In the genomic region with DNA sequence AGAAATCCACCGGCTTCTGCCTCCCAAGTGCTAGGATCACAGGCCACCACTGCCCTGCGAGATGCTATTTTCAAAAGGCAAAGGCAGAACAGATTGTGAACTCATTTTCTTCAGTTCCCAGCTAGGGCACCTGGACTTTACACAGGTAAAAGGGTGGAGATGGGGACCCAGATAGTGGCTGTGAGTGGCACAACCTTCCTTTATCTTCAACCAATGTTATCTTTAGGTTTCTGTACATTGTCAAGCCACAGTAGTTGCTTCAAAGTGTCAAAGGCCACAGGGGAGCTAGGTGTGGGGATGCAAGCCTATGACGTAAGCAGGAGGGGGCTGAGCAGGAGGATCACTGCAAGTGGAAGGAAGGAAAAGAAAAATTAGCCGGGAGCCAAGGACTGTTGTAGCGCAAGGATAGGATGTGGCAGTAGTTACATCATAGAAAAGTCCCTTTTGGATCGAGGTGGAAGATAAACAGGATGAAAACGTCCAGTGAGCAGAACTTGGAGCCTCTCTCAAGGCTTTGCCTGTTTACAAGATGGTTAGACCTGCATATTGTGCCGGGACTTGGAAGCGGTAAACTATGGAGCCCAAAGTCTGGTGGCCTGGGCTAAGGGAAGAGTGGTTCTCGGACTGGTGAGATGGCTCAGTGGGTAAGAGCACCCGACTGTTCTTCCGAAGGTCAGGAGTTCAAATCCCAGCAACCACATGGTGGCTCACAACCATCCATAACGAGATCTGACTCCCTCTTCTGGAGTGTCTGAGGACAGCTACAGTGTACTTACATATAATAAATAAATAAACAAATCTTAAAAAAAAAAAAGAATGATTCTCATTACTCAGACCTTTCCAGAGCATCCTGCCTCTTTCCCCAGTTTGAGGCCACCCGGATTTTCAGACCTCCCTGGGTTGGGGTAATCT, we compare ENCODE assay signal across 8 mouse cellular contexts. TPM values are rescaled to one million over a fixed set of nuclear protein-coding genes. Genes with fewer than 3 reads are reported as not detected.
DNase-seq lines count a peak whose midpoint lies in the region; ATAC-seq and TF ChIP-seq lines count a peak whose summit lies in the region.

No protein-coding gene starts in this region.

- intact Hi-C loops in left cerebral cortex, adult 2 months (cut with DNase I), result no loop called here

- 20% methylated on average over 13 of the region's 14 CpGs for WGBS in intestine, embryonic 14.5 days
- WGBS in neural tube, embryonic 13.5 days, result 29% methylated on average over 14 of the region's 14 CpGs

- peak overlapping the region; percentile 100 for H3K4me2 ChIP-seq in intestine, embryonic 14.5 days (ENCODE audit: low read length)
- H3K4me2 ChIP-seq in neural tube, embryonic 13.5 days, result peak overlapping the region; percentile 91

- no peaks in the 10 kb centered on the region for H3K27me3 ChIP-seq in intestine, embryonic 14.5 days (replicated peaks; ENCODE audit: control insufficient read depth, insufficient read depth, low read length)
- H3K27me3 ChIP-seq in neural tube, embryonic 13.5 days, result peaks cover 4% of the 10 kb centered on the region

- peak overlapping the region; percentile 95 for H3K27ac ChIP-seq in left cerebral cortex, adult 2 months
- peak overlapping the region; percentile 87 for H3K27ac ChIP-seq in intestine, embryonic 14.5 days (ENCODE audit: low read depth)
- H3K27ac ChIP-seq in neural tube, embryonic 13.5 days (replicated peaks), result peak overlapping the region; percentile 95

- DNase-seq in left cerebral cortex, adult 2 months (ENCODE audit: extremely low spot score in 1 of 2, low spot score in 2 of 2), result no peak
- no peak for DNase-seq in left cerebral cortex, adult 11 months (ENCODE audit: low spot score)
- peak; percentile 57 for DNase-seq in embryo, embryonic 10.5 days (ENCODE audit: low spot score)
- DNase-seq in intestine, embryonic 14.5 days (ENCODE audit: low spot score), result peak; percentile 69
- DNase-seq in natural killer cell, adult 2 months (ENCODE audit: low spot score in 2 of 2), result no peak
- no peak for DNase-seq in thymus, postnatal 36 days

- no peaks in the 10 kb centered on the region for H3K9me3 ChIP-seq in intestine, embryonic 14.5 days (ENCODE audit: control insufficient read depth, low read length)
- no peaks in the 10 kb centered on the region for H3K9me3 ChIP-seq in neural tube, embryonic 13.5 days

- peak; percentile 33 for ATAC-seq in intestine, embryonic 14.5 days (replicated peaks; ENCODE audit: low FRiP score, low TSS enrichment, low read depth)
- peak; percentile 27 for ATAC-seq in neural tube, embryonic 13.5 days (ENCODE audit: low read depth)
- ATAC-seq in megakaryocyte-erythroid progenitor cell, adult 5-6 weeks (replicated peaks; ENCODE audit: low FRiP score, low TSS enrichment, poor library complexity, severe bottlenecking), result no peak

- no peak; the same call in 1 of the 2 replicates for TF ChIP-seq CTCF in left cerebral cortex, adult 2 months (IDR thresholded peaks at IDR 0.05)

- H3K4me1 ChIP-seq in intestine, embryonic 14.5 days (replicated peaks; ENCODE audit: control insufficient read depth, insufficient read depth, low read length), result peaks cover 20% of the 10 kb centered on the region
- peaks cover 41% of the 10 kb centered on the region for H3K4me1 ChIP-seq in neural tube, embryonic 13.5 days (replicated peaks)

- H3K9ac ChIP-seq in intestine, embryonic 14.5 days (ENCODE audit: low read length), result peak overlapping the region; percentile 40
- H3K9ac ChIP-seq in neural tube, embryonic 13.5 days, result peak overlapping the region; percentile 54

- peaks cover 20% of the 10 kb centered on the region for H3K36me3 ChIP-seq in intestine, embryonic 14.5 days (ENCODE audit: control insufficient read depth, insufficient read depth, low read length)
- H3K36me3 ChIP-seq in neural tube, embryonic 13.5 days, result peaks cover 16% of the 10 kb centered on the region

- peak overlapping the region; percentile 96 for H3K4me3 ChIP-seq in left cerebral cortex, adult 2 months
- peak overlapping the region; percentile 94 for H3K4me3 ChIP-seq in intestine, embryonic 14.5 days (ENCODE audit: low read depth, low read length)
- peak overlapping the region; percentile 67 for H3K4me3 ChIP-seq in neural tube, embryonic 13.5 days

RNA-seq across cellular contexts. Expression of a gene that starts 2.2 kb away (rescaled TPM):
- 10 to 100 TPM; 90.8 to 91.2 TPM for total RNA-seq in left cerebral cortex, adult 2 months (2021)
- polyA plus RNA-seq in intestine, embryonic 14.5 days (2014; fragmentation: Nextera tagmentation; extraction: Ambion mirVana), result 110 and 115 TPM in 2 replicates
- 156 and 174 TPM in 2 replicates for polyA plus RNA-seq in neural tube, embryonic 13.5 days (2015; fragmentation: Nextera tagmentation; extraction: Ambion mirVana)
- total RNA-seq in megakaryocyte-erythroid progenitor cell, adult 5-6 weeks (2014; fragmentation: Nextera tagmentation), result 5.4 and 12.1 TPM in 2 replicates
- total RNA-seq in megakaryocyte-erythroid progenitor cell, adult 5-6 weeks (2017), result 2.1 and 6.2 TPM in 2 replicates

RNA-seq across cellular contexts. Expression of a gene that starts 2.3 kb away (rescaled TPM):
- total RNA-seq in left cerebral cortex, adult 2 months (2021), result 1 to 10 TPM; 2.5 to 3.1 TPM
- 24.3 and 25.9 TPM in 2 replicates for polyA plus RNA-seq in intestine, embryonic 14.5 days (2014; fragmentation: Nextera tagmentation; extraction: Ambion mirVana)
- polyA plus RNA-seq in neural tube, embryonic 13.5 days (2015; fragmentation: Nextera tagmentation; extraction: Ambion mirVana), result 6.4 and 7.4 TPM in 2 replicates
- not detected in 2 replicates for total RNA-seq in megakaryocyte-erythroid progenitor cell, adult 5-6 weeks (2014; fragmentation: Nextera tagmentation)
- not detected in 2 replicates for total RNA-seq in megakaryocyte-erythroid progenitor cell, adult 5-6 weeks (2017)

RNA-seq across cellular contexts. Expression of a gene that starts 21.4 kb away (rescaled TPM):
- total RNA-seq in left cerebral cortex, adult 2 months (2021), result 10 to 100 TPM; 88.7 to 90.6 TPM
- polyA plus RNA-seq in intestine, embryonic 14.5 days (2014; fragmentation: Nextera tagmentation; extraction: Ambion mirVana), result 16.9 and 18.8 TPM in 2 replicates
- 145 and 165 TPM in 2 replicates for polyA plus RNA-seq in neural tube, embryonic 13.5 days (2015; fragmentation: Nextera tagmentation; extraction: Ambion mirVana)
- total RNA-seq in megakaryocyte-erythroid progenitor cell, adult 5-6 weeks (2014; fragmentation: Nextera tagmentation), result not detected in 2 replicates
- total RNA-seq in megakaryocyte-erythroid progenitor cell, adult 5-6 weeks (2017), result not detected in 2 replicates

RNA-seq across cellular contexts. Expression of a gene that starts 28.7 kb away (rescaled TPM):
- total RNA-seq in left cerebral cortex, adult 2 months (2021), result 10 to 100 TPM; 38.9 to 43.2 TPM
- polyA plus RNA-seq in intestine, embryonic 14.5 days (2014; fragmentation: Nextera tagmentation; extraction: Ambion mirVana), result 124 and 129 TPM in 2 replicates
- polyA plus RNA-seq in neural tube, embryonic 13.5 days (2015; fragmentation: Nextera tagmentation; extraction: Ambion mirVana), result 112 and 114 TPM in 2 replicates
- 25.2 and 35.7 TPM in 2 replicates for total RNA-seq in megakaryocyte-erythroid progenitor cell, adult 5-6 weeks (2014; fragmentation: Nextera tagmentation)
- total RNA-seq in megakaryocyte-erythroid progenitor cell, adult 5-6 weeks (2017), result 13.6 and 22.1 TPM in 2 replicates

RNA-seq across cellular contexts. Expression of a gene that starts 32.5 kb away (rescaled TPM):
- total RNA-seq in left cerebral cortex, adult 2 months (2021), result 1 to 10 TPM; 1.6 to 2.0 TPM
- 21.0 and 21.8 TPM in 2 replicates for polyA plus RNA-seq in intestine, embryonic 14.5 days (2014; fragmentation: Nextera tagmentation; extraction: Ambion mirVana)
- 6.3 and 8.0 TPM in 2 replicates for polyA plus RNA-seq in neural tube, embryonic 13.5 days (2015; fragmentation: Nextera tagmentation; extraction: Ambion mirVana)
- 46.9 and 47.7 TPM in 2 replicates for total RNA-seq in megakaryocyte-erythroid progenitor cell, adult 5-6 weeks (2014; fragmentation: Nextera tagmentation)
- 34.5 and 37.5 TPM in 2 replicates for total RNA-seq in megakaryocyte-erythroid progenitor cell, adult 5-6 weeks (2017)

Comparison
In these comparisons a context has a peak if more than half of its experiments do, and no peak if none do; other contexts are left out.
1. DNase-seq: peak in embryo, embryonic 10.5 days (single experiment) and intestine, embryonic 14.5 days (single experiment); none in left cerebral cortex, adult 2 months (0 of 2), left cerebral cortex, adult 11 months (single experiment), natural killer cell, adult 2 months (0 of 2) and thymus, postnatal 36 days (0 of 2).
2. RNA of a gene that starts 2.2 kb away (total RNA-seq): 90.8 to 91.2 TPM in left cerebral cortex, adult 2 months; 2.1 to 12.1 TPM in megakaryocyte-erythroid progenitor cell, adult 5-6 weeks; every median in the first group is over 4 times any median in the second.
3. RNA of a gene that starts 21.4 kb away (total RNA-seq): 88.7 to 90.6 TPM in left cerebral cortex, adult 2 months; not detected in megakaryocyte-erythroid progenitor cell, adult 5-6 weeks; every median in the first group is over 10 times any median in the second.
4. Peak in every context shown above with its lines, with median percentiles within 50 percentile points of each other: H3K27ac ChIP-seq and H3K4me3 ChIP-seq.